Mouse (Mus musculus): ENCODE results near the gene Poc5.

Poc5 gene

DNA sequence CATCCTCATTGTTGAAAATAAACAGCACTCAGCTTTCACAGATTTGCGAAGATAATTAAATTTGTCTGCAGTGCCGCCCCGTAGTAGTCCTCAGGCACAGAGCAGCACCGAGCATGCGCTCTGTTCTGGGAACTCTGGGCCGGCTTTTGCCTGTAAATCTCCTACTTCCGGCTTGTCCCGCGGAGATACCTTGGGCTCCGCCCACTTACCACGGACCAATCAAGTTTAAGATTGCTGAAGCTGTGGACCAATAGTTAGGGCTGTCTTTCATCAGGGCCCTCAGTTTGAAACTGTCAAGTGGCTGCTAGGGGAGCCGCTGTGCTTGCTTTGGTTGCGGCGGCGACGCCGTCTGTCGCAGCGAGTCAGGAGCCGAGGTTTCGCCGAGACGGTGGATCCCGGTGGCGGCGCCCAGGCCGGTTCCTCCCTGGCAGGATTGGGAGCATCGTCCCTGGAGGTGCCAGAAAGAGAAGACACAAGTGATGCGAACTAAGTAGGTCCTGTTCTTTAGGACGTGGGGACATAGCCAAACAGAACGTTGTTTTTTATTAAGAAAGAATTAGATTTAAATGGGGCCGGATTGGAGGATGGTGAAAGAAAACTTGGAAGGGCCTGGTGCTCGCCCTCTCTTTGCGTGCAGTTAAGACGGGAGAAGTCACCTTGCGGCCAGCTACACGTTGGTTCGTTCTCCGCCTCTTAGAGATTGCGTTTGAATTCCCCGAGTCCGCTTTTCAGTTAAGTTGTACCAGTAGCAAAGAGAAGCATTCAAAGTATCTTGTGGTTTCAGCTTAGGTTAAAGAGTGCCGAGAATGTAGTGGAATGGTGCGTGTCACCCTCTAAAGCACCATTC lies at the start of gene Poc5:
Gene Poc5, plus strand, starts transcription at position 253 of the 847 bp plus-strand sequence.
- DNase-seq = peak; percentile 100

GRCm38 (mm10) chr13:96341461-96341860 lies 46.6 kb upstream of the Poc5 start:
- no peak for DNase-seq

DNA sequence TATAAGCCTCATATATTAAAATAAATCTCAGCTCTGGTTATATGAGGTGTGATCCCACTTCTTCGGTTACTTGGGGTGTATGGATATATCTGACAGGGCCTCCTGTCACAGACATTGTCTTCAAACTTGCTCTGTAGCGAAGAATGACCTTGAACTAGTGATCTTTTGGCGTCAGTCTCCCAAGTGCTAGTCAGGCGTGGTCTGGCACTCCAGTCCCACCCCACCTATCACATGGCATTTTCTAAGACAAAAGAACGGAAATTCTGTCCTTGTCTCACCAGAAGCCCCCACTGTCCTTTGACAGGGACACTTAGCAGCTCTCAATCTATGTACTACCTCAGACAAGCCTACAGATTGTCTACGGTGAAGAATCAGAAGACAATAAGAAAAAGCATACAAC lies 43.3 kb upstream of the Poc5 start:
- no peak for DNase-seq

DNA sequence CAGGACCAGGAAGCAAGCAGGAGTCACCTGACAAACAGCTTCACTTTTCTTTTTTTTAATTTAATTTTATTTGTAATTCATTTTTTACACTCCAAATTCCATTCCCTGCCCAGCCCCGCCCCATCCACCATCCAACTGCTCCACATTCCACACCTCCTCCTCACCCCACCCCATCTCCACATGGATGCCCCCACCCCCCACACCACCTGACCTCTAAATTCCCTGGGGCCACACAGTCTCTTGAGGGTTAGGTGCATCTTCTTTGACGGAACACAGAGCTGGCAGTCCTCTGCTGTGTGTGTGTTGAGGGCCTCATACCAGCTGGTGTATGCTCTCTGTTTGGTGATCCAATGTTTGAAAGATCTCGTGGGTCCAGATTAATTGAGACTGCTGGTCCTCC lies 41.5 kb upstream of the Poc5 start:
- DNase-seq = no peak

- no peak for DNase-seq
Measured at GRCm38 (mm10) chr13:96350207-96350606, 37.9 kb upstream of the Poc5 start.

- no peak for DNase-seq
Measured at GRCm38 (mm10) chr13:96351264-96351663, 36.8 kb upstream of the Poc5 start.

- DNase-seq = peak; percentile 46
Measured at GRCm38 (mm10) chr13:96375519-96375918, 12.6 kb upstream of the Poc5 start.

GRCm38 (mm10) chr13:96376871-96377270 lies 11.2 kb upstream of the Poc5 start:
- DNase-seq = peak; percentile 92

GRCm38 (mm10) chr13:96377883-96378282 lies 10.2 kb upstream of the Poc5 start:
- DNase-seq = no peak

GRCm38 (mm10) chr13:96389301-96389700 lies 1.2 kb downstream of the Poc5 start:
- DNase-seq = peak; percentile 53

DNA sequence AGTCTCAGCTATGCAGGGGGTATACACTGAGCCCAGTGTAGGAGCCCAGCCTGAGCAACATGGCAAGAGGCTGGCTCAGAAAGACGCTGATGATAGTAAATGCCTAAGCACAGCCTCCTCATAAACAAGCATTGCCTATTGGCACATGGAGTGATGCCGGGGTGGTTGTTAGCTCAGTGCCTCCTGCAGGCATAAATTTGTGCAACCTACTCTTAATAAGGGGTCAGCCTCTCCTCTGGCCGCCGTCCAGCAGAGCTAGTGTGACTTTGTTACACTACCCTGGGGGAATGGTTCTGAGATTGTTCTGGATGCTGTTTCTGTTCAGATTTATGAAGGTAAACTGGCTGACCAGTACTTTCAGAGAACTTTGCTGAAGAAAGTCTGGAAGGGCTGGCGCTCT lies 13.2 kb downstream of the Poc5 start:
- DNase-seq = peak; percentile 85

DNA sequence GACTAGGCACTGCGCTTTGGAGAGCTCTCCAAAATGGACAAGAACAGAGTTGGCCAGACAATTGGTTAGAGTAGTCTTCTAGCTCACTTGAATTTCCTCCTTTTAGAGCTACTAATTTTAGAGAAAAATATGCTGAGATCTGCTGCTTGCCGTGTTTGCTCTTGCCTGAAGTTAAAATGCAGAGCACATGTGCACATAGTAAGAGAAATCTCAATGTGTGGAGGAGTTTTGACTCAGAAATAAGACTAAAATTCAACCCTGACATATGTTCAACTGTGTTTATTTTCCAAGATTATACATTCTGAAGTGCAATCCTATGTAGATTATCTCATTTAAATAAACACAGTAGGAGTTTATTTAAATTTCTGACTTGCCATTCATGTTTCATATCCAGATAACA lies 17.4 kb downstream of the Poc5 start:
- DNase-seq = no peak

DNA sequence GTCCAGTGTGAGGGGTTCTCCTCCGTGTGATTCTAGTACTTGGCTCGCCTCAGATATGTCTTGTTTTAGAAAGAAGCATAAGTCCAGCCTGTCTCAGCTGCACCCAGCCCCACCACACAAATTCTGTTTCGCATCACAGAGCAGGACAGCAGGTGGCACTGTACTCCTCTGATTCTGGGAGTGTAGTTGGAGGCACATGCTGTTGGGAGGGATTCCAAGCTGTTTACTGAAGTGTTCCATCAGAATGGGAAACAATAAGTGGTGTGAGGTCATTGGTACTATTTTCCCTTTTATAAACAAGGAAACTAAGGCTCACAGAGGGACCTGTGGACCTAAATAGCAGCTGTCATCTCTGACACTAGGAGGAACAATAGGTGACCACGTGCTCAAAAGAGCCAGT lies 18.9 kb downstream of the Poc5 start:
- DNase-seq = peak; percentile 91

- DNase-seq = peak; percentile 55
Measured at GRCm38 (mm10) chr13:96408786-96409185, 20.7 kb downstream of the Poc5 start.

DNA sequence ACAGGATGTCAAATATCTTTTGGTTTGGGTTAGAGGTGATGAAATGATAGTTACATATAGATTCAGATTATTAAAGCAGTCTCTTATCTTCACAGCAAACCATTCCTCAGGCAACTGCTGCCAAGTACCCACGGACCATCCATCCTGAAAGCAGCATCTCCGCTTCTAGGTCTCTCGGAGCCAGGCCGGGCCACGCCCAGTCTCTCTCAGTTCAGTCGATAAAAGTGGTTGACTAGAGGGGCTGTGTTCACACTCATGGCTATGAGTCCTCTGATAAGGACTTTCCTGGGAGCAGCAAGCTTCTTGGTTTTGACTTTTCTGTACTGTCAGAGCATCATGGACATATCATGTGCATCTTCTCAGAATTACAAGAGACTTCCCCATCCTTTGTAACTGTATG lies 26.3 kb downstream of the Poc5 start:
- peak; percentile 61 for DNase-seq

- DNase-seq = peak; percentile 82
Measured at GRCm38 (mm10) chr13:96416380-96416779, 28.3 kb downstream of the Poc5 start.

- DNase-seq = peak; percentile 71
Measured at GRCm38 (mm10) chr13:96417261-96417813, 29.2 kb downstream of the Poc5 start.

- DNase-seq = no peak
Measured at GRCm38 (mm10) chr13:96418487-96418886, 30.4 kb downstream of the Poc5 start.

DNA sequence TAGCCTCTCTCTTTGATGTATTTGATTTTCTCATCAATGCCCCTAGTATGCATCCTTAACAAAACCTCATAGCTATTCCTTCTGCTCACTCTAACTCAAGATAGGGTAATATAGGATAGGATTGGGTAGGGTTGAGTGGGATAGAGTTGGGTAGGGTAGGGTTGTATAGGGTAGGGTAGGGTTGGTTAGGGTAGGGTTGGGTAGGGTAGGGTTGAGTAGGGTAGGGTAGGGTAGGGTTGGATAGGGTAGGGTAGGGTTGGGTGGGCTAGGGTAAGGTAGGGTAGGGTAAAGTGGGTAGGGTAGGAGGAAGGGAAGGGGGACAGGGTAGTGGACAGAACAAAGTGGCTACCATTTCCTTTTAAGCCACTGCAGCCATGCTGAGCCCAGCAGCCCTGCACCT lies 33.1 kb downstream of the Poc5 start:
- DNase-seq = no peak

- DNase-seq = peak; percentile 81
Measured at GRCm38 (mm10) chr13:96424496-96425274, 36.6 kb downstream of the Poc5 start.

GRCm38 (mm10) chr13:96426044-96426443 lies 38.0 kb downstream of the Poc5 start:
- peak; percentile 44 for DNase-seq

- DNase-seq = peak; percentile 79
Measured at GRCm38 (mm10) chr13:96428531-96428930, 40.4 kb downstream of the Poc5 start.

DNA sequence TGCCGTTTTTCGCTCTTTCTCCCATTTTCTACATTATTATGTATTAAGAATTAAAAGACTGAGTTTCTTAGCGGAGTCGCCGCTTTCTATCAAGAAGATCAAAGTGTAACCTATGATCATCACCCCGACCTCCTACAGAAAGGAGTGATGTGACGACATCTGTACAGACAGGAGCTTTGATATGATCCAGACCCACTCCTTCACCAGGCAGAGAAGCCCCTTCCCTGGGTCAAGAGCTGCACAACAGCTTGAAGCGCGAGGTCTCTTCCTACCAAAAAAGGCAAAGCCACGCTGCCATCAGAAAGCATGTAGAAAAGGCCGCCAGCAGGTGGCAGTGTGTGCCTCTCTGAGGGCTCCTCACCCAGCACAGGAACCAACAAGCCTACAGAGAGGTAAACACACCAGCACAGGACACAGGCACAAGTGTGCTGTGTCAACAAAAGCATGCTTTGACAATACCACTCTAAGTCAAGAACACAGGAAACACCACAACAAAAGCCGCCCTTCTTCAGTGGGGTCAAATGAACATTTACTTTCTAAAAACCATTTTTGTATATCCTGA lies 43.6 kb downstream of the Poc5 start:
- DNase-seq = peak; percentile 96
